Mouse (Mus musculus) brain, embryonic 18.5 days (tissue): ENCODE results near the gene Gm2a.

Experiments
- DNase-seq: peaks from one replicate; pipeline ENCODE4 v3.0.0-alpha.2; 2012; ENCODE audit warnings: low read depth, low spot score

The Gm2a gene

GRCm38 (mm10) chr11:55131077-55131742 lies 33.3 kb downstream of the Gm2a start:
- DNase-seq = no peak

- DNase-seq = no peak
These were observed 34.0 kb downstream of the Gm2a start for GRCm38 (mm10) chr11:55131946-55132345.

DNA sequence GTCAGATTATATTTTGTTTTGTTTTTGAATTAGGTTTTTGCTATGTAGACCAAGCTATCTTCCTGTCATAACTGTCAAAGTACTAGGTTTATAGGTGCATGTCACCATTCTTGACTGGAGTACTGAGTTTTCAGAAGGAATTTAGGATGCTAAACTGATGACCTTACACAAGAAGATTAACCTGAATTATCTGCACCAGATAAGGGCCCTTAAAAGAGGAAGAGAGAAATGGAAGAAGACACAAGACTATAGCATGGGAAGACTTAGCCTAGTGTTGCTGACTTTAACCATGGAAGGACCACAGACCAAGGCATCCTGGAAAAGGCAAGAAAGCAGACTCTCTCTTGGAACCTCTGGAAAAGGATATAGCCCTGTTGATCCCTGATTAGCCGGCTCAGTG lies 35.3 kb downstream of the Gm2a start:
- DNase-seq = no peak

DNA sequence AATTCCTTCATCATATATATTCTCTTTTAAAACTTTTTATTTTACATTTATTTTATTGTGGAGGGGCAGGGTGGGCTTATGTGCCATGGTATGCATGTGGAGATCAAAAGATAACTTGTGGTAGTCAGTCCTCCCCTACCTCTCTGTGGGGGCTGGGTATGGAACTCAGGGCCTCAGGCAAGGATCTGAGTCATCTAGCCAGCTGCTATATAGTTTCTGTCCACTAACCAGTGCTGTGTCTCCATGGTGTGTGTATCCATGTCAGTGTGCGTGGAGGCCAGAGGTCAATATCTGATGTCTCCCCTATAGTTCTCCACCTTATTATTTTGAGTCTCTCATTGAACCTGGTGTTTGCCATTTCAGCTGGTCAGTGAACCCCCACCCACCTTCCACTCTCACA lies 36.5 kb downstream of the Gm2a start:
- no peak for DNase-seq

- DNase-seq = no peak
These were observed 37.0 kb downstream of the Gm2a start for GRCm38 (mm10) chr11:55134871-55135270.

DNA sequence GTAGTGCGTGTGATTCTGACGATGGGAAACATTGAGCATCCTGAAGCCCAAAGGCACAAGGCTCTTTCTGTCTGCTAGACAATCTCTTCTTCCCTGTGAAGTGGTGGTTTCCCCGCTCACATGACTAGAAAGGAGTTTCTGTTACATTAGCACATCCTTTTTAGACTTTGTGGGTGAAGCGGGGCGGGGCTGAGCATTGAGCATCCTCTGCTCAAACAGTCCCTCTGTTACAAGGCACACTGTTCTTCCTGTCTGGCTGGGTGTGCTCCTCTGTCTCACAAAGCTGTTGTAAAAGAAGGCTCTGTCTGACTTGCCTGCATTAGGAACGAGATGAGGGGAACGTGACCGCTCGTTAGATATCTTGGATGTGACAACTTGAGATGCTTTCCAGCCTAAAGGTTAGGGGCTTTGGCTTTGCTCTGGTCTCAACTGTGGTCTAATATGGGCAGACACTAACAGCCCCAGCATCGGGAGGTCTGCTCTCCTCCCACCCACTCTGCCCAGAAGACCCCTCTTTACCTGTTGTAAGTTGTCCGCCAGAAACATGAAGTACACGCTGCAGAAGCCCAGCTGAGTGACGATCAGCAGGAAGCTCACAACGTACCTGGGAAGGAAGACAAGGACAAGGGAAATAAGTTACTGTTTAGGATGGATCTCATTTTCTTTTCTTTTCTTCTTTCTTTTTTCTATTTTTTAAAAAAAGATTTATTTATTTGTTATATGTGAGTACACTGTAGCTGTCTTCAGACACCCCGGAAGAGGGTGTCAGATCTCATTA lies 39.0 kb downstream of the Gm2a start:
- no peak for DNase-seq

DNA sequence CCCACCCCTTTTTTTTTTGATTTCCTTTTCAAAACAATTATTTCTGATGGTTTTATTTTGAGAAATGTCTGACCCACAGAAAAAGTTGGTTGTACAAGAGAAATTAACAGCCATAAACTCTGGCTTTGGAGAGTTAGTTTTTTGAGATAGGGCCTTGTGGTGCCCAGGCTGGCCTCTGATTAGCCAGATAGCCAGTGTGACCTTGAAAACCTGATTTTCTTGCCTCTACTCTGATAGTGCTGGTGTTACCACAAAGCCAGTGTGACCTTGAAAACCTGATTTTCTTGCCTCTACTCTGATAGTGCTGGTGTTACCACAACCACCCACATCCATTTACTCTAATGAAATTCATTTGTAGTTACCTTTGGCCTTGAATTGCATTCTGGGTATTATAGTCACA lies 39.7 kb downstream of the Gm2a start:
- no peak for DNase-seq

- DNase-seq = no peak
These were observed 43.6 kb downstream of the Gm2a start for GRCm38 (mm10) chr11:55141502-55141901.

DNA sequence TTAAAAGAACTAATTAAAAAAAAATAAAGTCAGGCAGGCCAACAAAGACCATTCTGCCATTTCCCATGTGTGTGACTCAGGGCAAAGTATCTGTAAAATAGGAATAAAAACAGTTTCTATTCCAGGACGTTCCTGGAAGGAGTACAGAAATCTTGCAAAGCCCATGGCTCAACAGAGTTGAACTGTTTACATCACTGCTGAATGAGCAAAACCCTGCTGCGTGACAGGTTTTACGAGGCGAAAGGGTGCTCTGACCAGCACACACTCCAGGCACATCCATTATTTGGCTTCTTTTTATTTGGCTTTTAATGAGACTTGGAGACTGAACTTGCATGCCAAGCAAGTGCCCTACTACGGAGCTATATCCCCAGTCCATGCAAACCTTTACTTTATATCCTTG lies 46.1 kb downstream of the Gm2a start:
- DNase-seq = no peak

DNA sequence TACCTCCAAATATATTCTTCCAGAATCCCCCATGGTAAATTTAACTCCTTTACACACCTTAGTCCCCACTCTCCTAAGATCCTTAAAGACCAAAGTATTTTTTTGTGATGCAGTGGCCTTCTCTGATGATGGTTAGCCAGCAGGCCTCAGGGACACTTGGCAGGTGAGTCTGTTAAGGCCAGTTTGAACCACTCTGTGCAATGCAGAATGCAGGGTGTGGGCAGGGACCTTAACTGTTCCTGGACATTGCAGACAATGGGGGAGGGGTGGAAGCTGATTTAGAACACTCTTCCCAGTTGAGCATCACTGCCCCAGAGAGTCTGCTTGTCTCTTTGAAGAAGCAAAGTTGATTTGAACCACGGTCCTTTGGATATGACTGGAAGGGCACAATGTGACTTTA lies 48.9 kb downstream of the Gm2a start:
- DNase-seq = no peak

- DNase-seq = no peak
These were observed 49.5 kb downstream of the Gm2a start for GRCm38 (mm10) chr11:55147423-55147822.

DNA sequence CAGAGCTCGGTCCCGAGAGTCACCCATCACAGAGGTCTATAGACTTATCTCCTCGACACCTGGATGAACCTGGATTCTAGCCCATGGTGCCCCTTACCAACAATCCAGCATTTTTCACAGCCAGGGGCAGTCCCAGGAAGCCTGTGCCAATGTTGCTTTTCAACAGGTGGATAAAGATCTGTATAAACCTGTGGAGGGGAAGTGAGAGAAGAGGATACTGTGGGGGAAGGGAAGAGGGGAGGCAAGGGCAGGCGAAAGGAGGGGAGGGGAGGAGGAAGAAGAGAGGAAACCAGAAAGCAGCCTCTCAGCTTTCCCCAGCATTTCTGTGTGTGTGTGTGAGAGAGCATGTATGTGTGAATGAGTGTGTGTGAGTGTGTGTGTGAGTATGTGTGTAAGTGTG lies 50.5 kb downstream of the Gm2a start:
- DNase-seq = no peak

DNA sequence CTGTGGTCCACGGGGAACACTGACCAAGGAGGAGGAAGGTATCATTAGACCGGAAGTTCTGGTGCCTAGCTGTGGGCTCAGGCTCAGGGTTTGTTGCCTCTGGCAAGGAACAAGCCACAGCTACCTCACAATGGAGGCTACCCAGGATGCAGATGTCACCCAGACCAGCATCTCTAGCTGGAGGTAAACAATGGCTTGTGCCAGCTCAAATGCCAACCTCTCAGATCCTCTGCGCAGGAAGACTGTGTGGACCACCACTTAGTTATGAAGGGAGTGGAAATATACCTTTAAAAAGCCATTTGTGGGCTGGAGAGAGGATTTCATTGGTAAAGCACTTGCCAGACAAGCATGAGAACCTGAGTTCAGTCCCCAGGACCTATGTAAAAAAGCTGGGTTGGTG lies 53.7 kb downstream of the Gm2a start, which contains the start of gene Slc36a3:
TSS of gene Slc36a3 (minus strand) at position 101 of the 400 bp plus-strand sequence.
- DNase-seq = no peak

- DNase-seq = no peak
These were observed 56.6 kb downstream of the Gm2a start for GRCm38 (mm10) chr11:55154398-55155069.

- DNase-seq = no peak
These were observed 57.1 kb downstream of the Gm2a start for GRCm38 (mm10) chr11:55155070-55155421.

- no peak for DNase-seq
These were observed 61.0 kb downstream of the Gm2a start for GRCm38 (mm10) chr11:55158785-55159359.
